Mouse (Mus musculus): ENCODE measurements around the gene Klhl32.

DNA sequence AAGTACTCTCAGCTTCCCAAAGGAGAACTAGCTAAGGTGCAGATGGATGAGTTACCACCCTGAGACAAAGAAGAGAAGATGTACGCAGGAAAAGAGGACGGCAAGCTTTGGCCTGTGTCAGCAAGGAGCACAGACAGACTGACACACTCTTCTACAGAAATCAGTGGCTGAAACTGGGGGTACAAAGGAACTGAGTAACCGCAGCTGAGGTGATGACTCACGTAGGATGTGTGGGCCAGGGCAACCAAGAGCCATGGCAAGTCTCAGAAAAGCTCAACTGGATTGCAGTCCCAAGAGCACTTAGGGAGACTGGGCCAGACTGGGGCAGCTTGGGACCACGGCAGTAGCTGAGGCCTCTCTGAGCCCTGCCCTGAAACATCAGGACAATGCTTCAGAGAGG, 53.6 kb downstream of the Klhl32 start:
- TF ChIP-seq POLR2A (IDR thresholded peaks at IDR 0.05; ENCODE audit: low read depth, low read length) = no peak
- TF ChIP-seq CTCF (IDR thresholded peaks at IDR 0.05; ENCODE audit: borderline replicate concordance, insufficient read depth, low read length) = no peak
